Mouse (Mus musculus) liver, embryonic 14.5 days (tissue): ENCODE data around the gene Nmur1.

ENCODE experiments used
- CTCF ChIP-seq: IDR thresholded peaks from 2 replicates; pipeline ENCODE4 v1.5.1; 2016; ENCODE audit warnings: antibody characterized with exemption, low read depth, control low read depth
- EP300 ChIP-seq: IDR thresholded peaks from 2 replicates; pipeline ENCODE4 v1.6.1; 2016; ENCODE audit warnings: antibody characterized with exemption, low read depth

DNA sequence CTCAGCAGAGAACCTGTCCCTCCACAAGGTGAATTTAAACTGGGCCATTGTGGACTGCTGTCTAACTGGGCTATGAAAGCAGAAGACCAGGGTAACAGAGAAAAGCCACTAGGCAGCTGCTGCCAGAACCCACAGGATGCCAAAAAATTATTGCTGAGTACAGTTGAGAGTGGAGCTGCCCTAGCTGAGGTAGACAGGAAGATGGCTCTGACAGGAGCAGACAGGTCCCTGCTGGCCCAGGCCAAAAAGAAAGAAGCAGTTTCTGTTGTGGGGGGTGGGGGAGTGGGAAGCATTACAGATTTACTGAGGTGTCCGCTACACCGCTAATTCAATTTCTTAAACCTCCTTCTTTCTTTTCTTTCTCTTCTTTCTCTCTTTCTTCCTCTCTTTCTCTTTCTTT lies 16.6 kb downstream of the Nmur1 start:
- TF ChIP-seq EP300: no peak
- TF ChIP-seq CTCF: no peak
